Mouse (Mus musculus) A20 (cell line): Measurements from ENCODE around the gene Phka1.

Experiments used
- DNase-seq: peaks from one replicate; pipeline ENCODE4 v3.0.0-alpha.2; 2011; ENCODE audit warnings: low read depth, low spot score

Phka1 gene

GRCm38 (mm10) chrX:102475555-102475954 is 168.5 kb downstream of the Phka1 start:
- no peak for DNase-seq
